Mouse (Mus musculus) left cerebral cortex, adult 2 months (tissue): ENCODE results near the gene Selenbp1. TPM values are rescaled to one million over a fixed set of nuclear protein-coding genes. Genes with fewer than 3 reads are reported as not detected.
"Not testable (repeated sequence)": the region's sequence is repeated elsewhere in the genome, so short reads cannot be mapped to it uniquely, and the experiment has no call there.

Experiments used
- DNase-seq, 2 experiments: peaks; one replicate each; pipeline ENCODE4 v3.0.0; 2021 to 2022; ENCODE audit warnings: low spot score in 2 of 2, mixed read lengths in 1 of 2; ENCODE audit errors: extremely low spot score in 1 of 2
- H3K27ac ChIP-seq: fragments of 200-600 bp; 2 replicates; pipeline ENCODE4 v1.8.1; 2022
- H3K4me3 ChIP-seq: fragments of 200-600 bp; 2 replicates; pipeline ENCODE4 v1.8.1; 2022
- CTCF ChIP-seq: fragments of 200-600 bp; IDR thresholded peaks from 2 replicates; pipeline ENCODE4 v1.8.1; 2022; ENCODE audit warnings: antibody characterized with exemption, mild to moderate bottlenecking, moderate library complexity
- intact Hi-C: fragments of 180-260 bp; cut with DNase I; formaldehyde crosslinking; loops from one replicate; pipeline ENCODE4 v1.15.1; 2025
- total RNA-seq, 2 experiments: library from RNA; stranded (reverse); gene quantifications; 2 replicates each; pipeline ENCODE4 v1.2.3; 2021

The Selenbp1 gene
- total RNA-seq, 2 experiments from 2014 or later, result 7.9 to 10.0 TPM

- DNase-seq, intact Hi-C loops, H3K4me3 ChIP-seq, H3K27ac ChIP-seq: not testable (repeated sequence)
These were observed 9.5 kb downstream of the Selenbp1 start for GRCm38 (mm10) chr3:94942211-94942967.

- DNase-seq, H3K4me3 ChIP-seq, H3K27ac ChIP-seq, intact Hi-C loops: not testable (repeated sequence)
- peak; percentile 38 for TF ChIP-seq CTCF
These were observed 10.8 kb downstream of the Selenbp1 start for GRCm38 (mm10) chr3:94943706-94944105.

- Histone ChIP-seq H3K4me3 (no peak overlapping the region), H3K27ac (no peak overlapping the region)
- no peak for DNase-seq
- TF ChIP-seq CTCF, result peak; percentile 78
- intact Hi-C loops, result loop anchor here (1.0 kb wide), 1 partner anchor 49 kb away; no protein-coding TSS in a partner anchor
These were observed 15.3 kb downstream of the Selenbp1 start for GRCm38 (mm10) chr3:94948066-94948614.

- Histone ChIP-seq H3K4me3 (no peak overlapping the region), H3K27ac (no peak overlapping the region)
- intact Hi-C loops, result no loop called here
- no peak for TF ChIP-seq CTCF
- DNase-seq, result no peak
These were observed 16.8 kb downstream of the Selenbp1 start for GRCm38 (mm10) chr3:94949645-94950044.

- Histone ChIP-seq H3K4me3 (peak overlapping the region; percentile 91), H3K27ac (no peak overlapping the region)
- peak in 1 of 2 experiments; percentile 17 for DNase-seq
These were observed 19.9 kb downstream of the Selenbp1 start for GRCm38 (mm10) chr3:94952806-94953205.

GRCm38 (mm10) chr3:94953384-94953763 is 20.5 kb downstream of the Selenbp1 start:
- no peak for DNase-seq
- TF ChIP-seq CTCF, result no peak
- peak overlapping the region; percentile 91 for H3K4me3 ChIP-seq
- H3K27ac ChIP-seq, result peak overlapping the region; percentile 61; the same call in 1 of the 2 replicates
- intact Hi-C loops, result no loop called here

More at GRCm38 (mm10) chr3:94952806-94953205, 19.9 kb downstream of the Selenbp1 start:
- no peak for TF ChIP-seq CTCF
- intact Hi-C loops, result no loop called here

- Histone ChIP-seq H3K4me3 (peak within 1 kb of the TSS; percentile 91), H3K27ac (peak within 1 kb of the TSS; percentile 80)
- no peak; the same call in 1 of the 2 replicates for TF ChIP-seq CTCF
- intact Hi-C loops, result loop anchor here (1.0 kb wide), 1 partner anchor 20 kb away; the partner anchor contains the start of gene Pi4kb
- peak; percentile 88 to 90 for DNase-seq
These were observed 21.1 kb downstream of the Selenbp1 start, which contains the start of gene Rfx5 for GRCm38 (mm10) chr3:94953764-94954616. Gene Rfx5, plus strand, starts transcription at chr3:94954075.

GRCm38 (mm10) chr3:94958295-94958694 is 25.4 kb downstream of the Selenbp1 start:
- intact Hi-C loops, result no loop called here
- no peak for DNase-seq
- Histone ChIP-seq H3K4me3 (no peak overlapping the region), H3K27ac (no peak overlapping the region)
- TF ChIP-seq CTCF, result no peak

GRCm38 (mm10) chr3:94959871-94960270 is 27.0 kb downstream of the Selenbp1 start:
- no peak for DNase-seq
- intact Hi-C loops, result no loop called here

GRCm38 (mm10) chr3:94960322-94960721 is 27.5 kb downstream of the Selenbp1 start:
- H3K4me3 ChIP-seq, result no peak overlapping the region
- intact Hi-C loops, result no loop called here
- no peak for DNase-seq
- TF ChIP-seq CTCF, result no peak
- no peak overlapping the region for H3K27ac ChIP-seq

More at GRCm38 (mm10) chr3:94959871-94960270, 27.0 kb downstream of the Selenbp1 start:
- Histone ChIP-seq H3K4me3 (no peak overlapping the region), H3K27ac (no peak overlapping the region)
- no peak for TF ChIP-seq CTCF

GRCm38 (mm10) chr3:94964989-94965388 is 32.1 kb downstream of the Selenbp1 start:
- intact Hi-C loops, result no loop called here
- no peak for TF ChIP-seq CTCF
- Histone ChIP-seq H3K4me3 (no peak overlapping the region), H3K27ac (no peak overlapping the region)
- DNase-seq, result no peak
